Mouse (Mus musculus): ENCODE measurements around the gene Cldn7. TPM values are rescaled to one million over a fixed set of nuclear protein-coding genes. Genes with fewer than 3 reads are reported as not detected.
A peak's percentile ranks its signal among the peaks of the same experiment; 100 is the strongest.
"Not testable (repeated sequence)": the region's sequence is repeated elsewhere in the genome, so short reads cannot be mapped to it uniquely, and the experiment has no call there.

The Cldn7 gene
- 2.9 and 3.7 TPM in 2 replicates for polyA plus RNA-seq (2016; fragmentation: Nextera tagmentation; extraction: Ambion mirVana)

- Histone ChIP-seq H3K9ac (replicated peaks) (no peak within 1 kb of the TSS), H3K4me1 (peaks cover 11% of the 10 kb centered on the region), H3K27me3 (peaks cover 79% of the 10 kb centered on the region), H3K4me2 (replicated peaks) (no peak within 1 kb of the TSS), H3K4me3 (0 out of 2 replicates have a peak within 1 kb of the TSS, but pooled peaks have one; percentile 2), H3K27ac (replicated peaks) (no peak within 1 kb of the TSS), H3K9me3 (no peaks in the 10 kb centered on the region), H3K36me3 (peaks cover 22% of the 10 kb centered on the region)
- ATAC-seq (ENCODE audit: low FRiP score, low read depth), result no peak
- 11% methylated on average over 24 of the region's 24 CpGs for WGBS
Observed at GRCm38 (mm10) chr11:69964650-69965270, at the start of gene Cldn7. Gene Cldn7 (plus strand): TSS chr11:69964779.

- H3K4me2 ChIP-seq (replicated peaks), result peak overlapping the region; percentile 99
- no peak for ATAC-seq (ENCODE audit: low FRiP score, low read depth)
- no peaks in the 10 kb centered on the region for H3K27me3 ChIP-seq
- peaks cover 75% of the 10 kb centered on the region for H3K36me3 ChIP-seq
- peak overlapping the region; percentile 95 for H3K9ac ChIP-seq (replicated peaks)
- no peaks in the 10 kb centered on the region for H3K9me3 ChIP-seq
- H3K4me1 ChIP-seq, result peaks cover 45% of the 10 kb centered on the region
- H3K4me3 ChIP-seq, result peak overlapping the region; percentile 92
- WGBS, result 47% methylated on average over 9 of the region's 9 CpGs
- no peak overlapping the region for H3K27ac ChIP-seq (replicated peaks)
Observed at GRCm38 (mm10) chr11:69914917-69915430, 49.6 kb upstream of the Cldn7 start.

- WGBS, result 70% methylated on average over 5 of the region's 5 CpGs
- ATAC-seq (ENCODE audit: low FRiP score, low read depth), result no peak
- Histone ChIP-seq H3K27me3 (no peaks in the 10 kb centered on the region), H3K4me2 (replicated peaks) (peak overlapping the region; percentile 99; the same call in 1 of the 2 replicates), H3K36me3 (peaks cover 65% of the 10 kb centered on the region), H3K4me1 (peaks cover 45% of the 10 kb centered on the region), H3K4me3 (0 out of 2 replicates have a peak overlapping the region, but pooled peaks have one; percentile 0), H3K9me3 (no peaks in the 10 kb centered on the region), H3K9ac (replicated peaks) (no peak overlapping the region), H3K27ac (replicated peaks) (0 out of 2 replicates have a peak overlapping the region, but pooled peaks have one; percentile 8)
Observed at GRCm38 (mm10) chr11:69915667-69916627, 48.6 kb upstream of the Cldn7 start.

GRCm38 (mm10) chr11:69916652-69917378 lies 47.8 kb upstream of the Cldn7 start:
- H3K27ac ChIP-seq (replicated peaks); ATAC-seq (ENCODE audit: low FRiP score, low read depth); H3K4me3 ChIP-seq; H3K4me2 ChIP-seq (replicated peaks); H3K9ac ChIP-seq (replicated peaks); H3K9me3 ChIP-seq; H3K27me3 ChIP-seq: not testable (repeated sequence)
- Histone ChIP-seq H3K36me3 (peaks cover 57% of the 10 kb centered on the region), H3K4me1 (peaks cover 45% of the 10 kb centered on the region)
- 60% methylated on average over 7 of the region's 7 CpGs for WGBS

GRCm38 (mm10) chr11:69917379-69917948 lies 47.1 kb upstream of the Cldn7 start:
- Histone ChIP-seq H3K36me3 (peaks cover 50% of the 10 kb centered on the region), H3K4me2 (replicated peaks) (no peak overlapping the region), H3K27ac (replicated peaks) (no peak overlapping the region), H3K9me3 (no peaks in the 10 kb centered on the region), H3K9ac (replicated peaks) (no peak overlapping the region), H3K4me1 (peaks cover 50% of the 10 kb centered on the region), H3K4me3 (no peak overlapping the region), H3K27me3 (no peaks in the 10 kb centered on the region)
- no peak for ATAC-seq (ENCODE audit: low FRiP score, low read depth)
- WGBS, result 93% methylated on average over 8 of the region's 8 CpGs

- no peak overlapping the region for H3K4me3 ChIP-seq
- WGBS, result 91% methylated on average over 5 of the region's 5 CpGs
- H3K36me3 ChIP-seq, result peaks cover 44% of the 10 kb centered on the region
- H3K27ac ChIP-seq (replicated peaks), result no peak overlapping the region
- no peaks in the 10 kb centered on the region for H3K9me3 ChIP-seq
- H3K27me3 ChIP-seq, result no peaks in the 10 kb centered on the region
- no peak for ATAC-seq (ENCODE audit: low FRiP score, low read depth)
- no peak overlapping the region for H3K4me2 ChIP-seq (replicated peaks)
- H3K4me1 ChIP-seq, result peaks cover 51% of the 10 kb centered on the region
- no peak overlapping the region for H3K9ac ChIP-seq (replicated peaks)
Observed at GRCm38 (mm10) chr11:69918118-69918517, 46.5 kb upstream of the Cldn7 start.

GRCm38 (mm10) chr11:69919053-69919452 lies 45.5 kb upstream of the Cldn7 start:
- no peaks in the 10 kb centered on the region for H3K9me3 ChIP-seq
- peak overlapping the region; percentile 96 for H3K4me2 ChIP-seq (replicated peaks)
- H3K27ac ChIP-seq (replicated peaks), result peak overlapping the region; percentile 95
- peaks cover 45% of the 10 kb centered on the region for H3K4me1 ChIP-seq
- WGBS, result 80% methylated on average over 9 of the region's 9 CpGs
- peaks cover 41% of the 10 kb centered on the region for H3K36me3 ChIP-seq
- peak overlapping the region; percentile 98 for H3K4me3 ChIP-seq
- peak overlapping the region; percentile 95; the same call in 1 of the 2 replicates for H3K9ac ChIP-seq (replicated peaks)
- no peak for ATAC-seq (ENCODE audit: low FRiP score, low read depth)
- no peaks in the 10 kb centered on the region for H3K27me3 ChIP-seq

- peak overlapping the region; percentile 98 for H3K4me3 ChIP-seq
- H3K36me3 ChIP-seq, result peaks cover 41% of the 10 kb centered on the region
- H3K27me3 ChIP-seq, result no peaks in the 10 kb centered on the region
- peak overlapping the region; percentile 95 for H3K9ac ChIP-seq (replicated peaks)
- ATAC-seq (ENCODE audit: low FRiP score, low read depth), result no peak
- peaks cover 39% of the 10 kb centered on the region for H3K4me1 ChIP-seq
- peak overlapping the region; percentile 95 for H3K27ac ChIP-seq (replicated peaks)
- 2% methylated on average over 17 of the region's 17 CpGs for WGBS
- no peaks in the 10 kb centered on the region for H3K9me3 ChIP-seq
- peak overlapping the region; percentile 96 for H3K4me2 ChIP-seq (replicated peaks)
Observed at GRCm38 (mm10) chr11:69919661-69920265, 44.8 kb upstream of the Cldn7 start.

GRCm38 (mm10) chr11:69920266-69921031 lies 44.1 kb upstream of the Cldn7 start:
- H3K9ac ChIP-seq (replicated peaks), result peak overlapping the region; percentile 95
- H3K4me3 ChIP-seq, result peak overlapping the region; percentile 98
- H3K36me3 ChIP-seq, result peaks cover 36% of the 10 kb centered on the region
- no peaks in the 10 kb centered on the region for H3K27me3 ChIP-seq
- peak; percentile 47 for ATAC-seq (ENCODE audit: low FRiP score, low read depth)
- H3K27ac ChIP-seq (replicated peaks), result peak overlapping the region; percentile 95
- peak overlapping the region; percentile 96 for H3K4me2 ChIP-seq (replicated peaks)
- no peaks in the 10 kb centered on the region for H3K9me3 ChIP-seq
- H3K4me1 ChIP-seq, result peaks cover 32% of the 10 kb centered on the region
- 1% methylated on average over 51 of the region's 65 CpGs for WGBS

Data from midbrain, embryonic 12.5 days (tissue).